Mouse (Mus musculus) embryo, embryonic 9.5 days (tissue): ENCODE measurements at regions not wholly inside any gene's neighbourhood (a gene's known extent, or its start where the extent isn't known, plus 50 kb on each side); places are given as distances from the start of the nearest gene placed in this dataset.

Experiments used
- DNase-seq: peaks from one replicate; pipeline ENCODE4 v3.0.0-alpha.2; 2017; ENCODE audit errors: extremely low spot score

DNA sequence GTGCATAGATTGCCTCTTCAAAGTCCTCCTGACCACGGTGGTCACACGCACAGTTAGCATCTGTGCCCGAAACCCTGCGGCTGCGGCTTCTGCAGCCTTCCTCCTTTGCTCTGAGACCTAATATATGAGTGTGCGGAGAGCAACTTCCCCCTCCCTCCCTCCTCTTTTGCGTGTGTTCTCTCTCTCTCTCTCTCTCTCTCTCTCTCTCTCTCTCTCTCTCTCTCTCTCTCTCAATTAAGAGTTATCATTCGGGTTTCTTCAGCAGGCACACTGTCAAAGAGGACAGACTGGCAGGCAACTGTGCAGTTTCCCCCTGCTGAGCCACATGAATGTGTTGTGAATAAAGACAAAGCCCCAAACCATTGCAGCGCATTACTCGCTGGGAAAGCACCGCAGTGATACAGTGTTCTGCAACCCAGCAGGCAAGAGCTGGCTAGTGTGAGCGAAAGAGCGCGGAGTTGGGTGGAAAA is 900.8 kb downstream of the Mat2b start:
- peak; percentile 46 for DNase-seq

DNA sequence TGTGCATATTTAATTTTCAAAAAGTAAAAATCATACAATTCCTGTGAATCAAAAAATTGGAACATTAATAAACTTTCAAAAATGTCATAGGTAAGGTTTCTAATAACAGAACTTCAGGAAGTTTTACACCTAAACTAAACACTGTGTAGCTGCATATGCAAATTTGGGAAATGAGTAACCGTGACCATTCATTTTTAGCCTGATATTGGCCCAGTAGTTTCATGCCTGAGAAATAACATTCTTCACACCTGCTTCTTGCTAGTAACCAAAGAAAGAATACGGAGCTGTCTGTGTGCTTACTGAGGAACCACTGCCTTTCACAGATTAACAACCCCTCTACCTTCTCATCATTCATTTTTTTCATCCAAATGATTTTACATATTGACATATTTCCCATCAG is 902.9 kb downstream of the Mat2b start:
- DNase-seq, result no peak
